Mouse (Mus musculus): ENCODE measurements around the gene Mis18a.
A peak's percentile ranks its signal among the peaks of the same experiment; 100 is the strongest.

The Mis18a gene

DNA sequence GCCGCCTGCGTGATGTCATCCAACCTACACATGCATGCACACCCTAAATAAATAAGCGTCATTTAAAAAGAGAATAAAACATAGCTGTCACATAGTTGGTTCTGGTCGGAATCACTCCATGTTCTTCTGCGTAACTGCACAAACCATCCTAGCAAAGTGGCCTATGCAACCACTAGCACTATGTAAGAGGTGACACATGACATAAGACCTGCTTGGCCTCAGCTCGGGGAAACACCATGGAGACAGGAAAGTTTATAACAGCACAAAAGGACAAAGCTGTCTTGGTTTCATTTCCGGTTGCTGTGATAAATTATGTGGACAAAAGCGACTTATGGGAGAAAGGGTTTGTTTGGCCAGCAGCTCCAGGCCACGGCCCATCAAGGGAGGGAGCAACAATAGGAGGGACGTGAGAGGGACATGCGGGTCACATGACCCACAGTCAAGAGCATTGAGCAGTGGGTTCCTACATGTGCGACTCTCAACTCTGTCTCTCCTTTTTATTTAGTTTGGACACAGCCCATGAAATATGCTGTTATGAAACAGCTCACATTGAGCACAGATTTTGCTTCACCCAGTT is 39.4 kb downstream of the Mis18a start:
- H3K27me3 ChIP-seq (ENCODE audit: control insufficient read depth, insufficient read depth, low read length, poor library complexity, severe bottlenecking) = no peaks in the 10 kb centered on the region
- no peaks in the 10 kb centered on the region for H3K36me3 ChIP-seq (ENCODE audit: control insufficient read depth, insufficient read depth, low read length, poor library complexity, severe bottlenecking)
- no peak for DNase-seq (ENCODE audit: low read depth, low spot score)

DNA sequence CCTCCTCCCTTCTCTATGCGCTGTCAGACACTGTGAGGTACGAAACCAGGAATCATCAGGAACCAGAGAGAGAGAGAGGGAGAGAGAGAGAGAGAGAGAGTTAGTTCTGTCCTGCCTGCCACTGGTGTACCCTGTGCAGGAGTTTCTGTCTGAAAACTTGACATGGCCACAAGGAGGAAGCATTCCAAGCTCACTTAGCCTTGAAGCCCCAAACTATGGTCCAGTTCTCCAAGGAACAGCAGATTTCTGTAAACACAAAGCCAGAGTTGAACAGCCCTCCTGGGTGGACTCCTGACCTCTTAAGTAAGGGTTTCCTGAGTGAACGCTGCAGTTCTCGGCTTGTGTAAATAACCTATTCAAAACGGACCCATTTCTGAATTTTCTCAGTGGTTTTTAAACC is 40.2 kb downstream of the Mis18a start:
- Histone ChIP-seq H3K27me3 (ENCODE audit: control insufficient read depth, insufficient read depth, low read length, poor library complexity, severe bottlenecking) (no peaks in the 10 kb centered on the region), H3K36me3 (ENCODE audit: control insufficient read depth, insufficient read depth, low read length, poor library complexity, severe bottlenecking) (no peaks in the 10 kb centered on the region)
- no peak for DNase-seq (ENCODE audit: low read depth, low spot score)

GRCm38 (mm10) chr16:90684092-90684491 is 43.1 kb downstream of the Mis18a start:
- no peak for DNase-seq (ENCODE audit: low read depth, low spot score)
- no peaks in the 10 kb centered on the region; the same call in 1 of the 2 replicates for H3K27me3 ChIP-seq (ENCODE audit: control insufficient read depth, insufficient read depth, low read length, poor library complexity, severe bottlenecking)
- no peaks in the 10 kb centered on the region for H3K36me3 ChIP-seq (ENCODE audit: control insufficient read depth, insufficient read depth, low read length, poor library complexity, severe bottlenecking)

- no peaks in the 10 kb centered on the region; the same call in 1 of the 2 replicates for H3K27me3 ChIP-seq (ENCODE audit: control insufficient read depth, insufficient read depth, low read length, poor library complexity, severe bottlenecking)
- DNase-seq (ENCODE audit: low read depth, low spot score) = no peak
- H3K36me3 ChIP-seq (ENCODE audit: control insufficient read depth, insufficient read depth, low read length, poor library complexity, severe bottlenecking) = no peaks in the 10 kb centered on the region
Observed at GRCm38 (mm10) chr16:90679984-90680383, 47.2 kb downstream of the Mis18a start.

DNA sequence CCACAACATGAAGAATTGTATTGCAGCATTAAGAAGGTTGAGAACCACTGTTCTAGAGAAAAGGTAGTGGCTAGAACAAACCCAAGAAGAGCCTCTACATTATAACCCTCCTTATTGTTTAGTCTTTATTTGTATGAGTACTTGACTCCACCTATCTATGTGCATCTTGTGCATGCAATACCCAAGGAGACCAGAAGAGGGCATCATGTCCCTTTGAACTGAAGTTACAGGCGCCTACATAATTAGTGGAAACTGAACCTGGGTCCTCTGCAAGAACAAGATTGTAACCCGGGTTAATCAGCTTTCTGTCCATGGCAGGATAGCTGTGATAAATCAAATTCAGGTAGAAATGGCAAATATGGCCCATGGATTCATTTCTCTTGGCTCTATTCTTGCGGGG is 48.4 kb downstream of the Mis18a start:
- H3K36me3 ChIP-seq (ENCODE audit: control insufficient read depth, insufficient read depth, low read length, poor library complexity, severe bottlenecking) = no peaks in the 10 kb centered on the region
- H3K27me3 ChIP-seq (ENCODE audit: control insufficient read depth, insufficient read depth, low read length, poor library complexity, severe bottlenecking) = no peaks in the 10 kb centered on the region; the same call in 1 of the 2 replicates
- DNase-seq (ENCODE audit: low read depth, low spot score) = peak; percentile 15

GRCm38 (mm10) chr16:90676920-90677574 is 50.2 kb downstream of the Mis18a start:
- DNase-seq (ENCODE audit: low read depth, low spot score) = no peak
- no peaks in the 10 kb centered on the region for H3K36me3 ChIP-seq (ENCODE audit: control insufficient read depth, insufficient read depth, low read length, poor library complexity, severe bottlenecking)
- no peaks in the 10 kb centered on the region; the same call in 1 of the 2 replicates for H3K27me3 ChIP-seq (ENCODE audit: control insufficient read depth, insufficient read depth, low read length, poor library complexity, severe bottlenecking)

DNA sequence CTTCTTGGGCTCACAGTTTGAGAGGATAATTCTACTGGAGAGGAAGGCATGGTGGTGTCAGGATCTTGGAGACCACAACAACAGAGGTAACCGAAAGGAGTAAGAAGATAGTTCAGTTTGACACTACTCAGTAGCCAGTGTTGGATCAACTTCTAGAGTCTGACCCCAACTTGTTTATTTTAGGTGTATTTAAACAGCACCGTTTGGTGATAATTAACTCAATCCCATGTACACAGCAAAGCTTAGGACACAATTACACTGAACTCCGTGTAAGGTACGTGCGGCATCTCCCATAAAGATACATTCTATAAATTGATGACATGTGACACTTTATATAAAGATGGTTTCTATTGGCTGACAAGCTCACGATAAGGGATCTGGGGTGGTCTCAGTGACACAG is 52.6 kb downstream of the Mis18a start:
- Histone ChIP-seq H3K36me3 (ENCODE audit: control insufficient read depth, insufficient read depth, low read length, poor library complexity, severe bottlenecking) (no peaks in the 10 kb centered on the region), H3K27me3 (ENCODE audit: control insufficient read depth, insufficient read depth, low read length, poor library complexity, severe bottlenecking) (no peaks in the 10 kb centered on the region; the same call in 1 of the 2 replicates)
- DNase-seq (ENCODE audit: low read depth, low spot score) = no peak

- no peak for DNase-seq (ENCODE audit: low read depth, low spot score)
- Histone ChIP-seq H3K36me3 (ENCODE audit: control insufficient read depth, insufficient read depth, low read length, poor library complexity, severe bottlenecking) (no peaks in the 10 kb centered on the region), H3K27me3 (ENCODE audit: control insufficient read depth, insufficient read depth, low read length, poor library complexity, severe bottlenecking) (no peaks in the 10 kb centered on the region)
Observed at GRCm38 (mm10) chr16:90673507-90674354, 53.5 kb downstream of the Mis18a start.
